Mouse (Mus musculus) CD8-positive naive resting alpha-beta T cell, adult 2 months (primary cell): ENCODE measurements around the gene 4930572O03Rik.
"Not testable (repeated sequence)": the region's sequence is repeated elsewhere in the genome, so short reads cannot be mapped to it uniquely, and the experiment has no call there.

Experiments
- DNase-seq, 2 experiments: peaks; one replicate each; pipeline ENCODE4 v3.0.0; 2022; ENCODE audit warnings: low read depth in 2 of 2, low spot score in 2 of 2

The 4930572O03Rik gene

GRCm38 (mm10) chr5:15656959-15657358, at the start of gene 4930572O03Rik:
Gene 4930572O03Rik, minus strand, starts transcription at chr5:15657059.
- DNase-seq: not testable (repeated sequence)

GRCm38 (mm10) chr5:15702891-15703290, 46.0 kb upstream of the 4930572O03Rik start:
- not testable (repeated sequence) for DNase-seq

- DNase-seq: not testable (repeated sequence)
Measured at GRCm38 (mm10) chr5:15697719-15698118, 40.9 kb upstream of the 4930572O03Rik start.

- DNase-seq: not testable (repeated sequence)
Measured at GRCm38 (mm10) chr5:15691849-15692248, 35.0 kb upstream of the 4930572O03Rik start.

- DNase-seq: not testable (repeated sequence)
Measured at GRCm38 (mm10) chr5:15690822-15691221, 34.0 kb upstream of the 4930572O03Rik start.

- not testable (repeated sequence) for DNase-seq
Measured at GRCm38 (mm10) chr5:15689659-15690213, 32.9 kb upstream of the 4930572O03Rik start.

- DNase-seq: not testable (repeated sequence)
Measured at GRCm38 (mm10) chr5:15688874-15689658, 32.2 kb upstream of the 4930572O03Rik start.

- not testable (repeated sequence) for DNase-seq
Measured at GRCm38 (mm10) chr5:15681301-15682035, 24.6 kb upstream of the 4930572O03Rik start.

- DNase-seq: not testable (repeated sequence)
Measured at GRCm38 (mm10) chr5:15679980-15680949, 23.4 kb upstream of the 4930572O03Rik start.

- not testable (repeated sequence) for DNase-seq
Measured at GRCm38 (mm10) chr5:15678907-15679306, 22.0 kb upstream of the 4930572O03Rik start.

GRCm38 (mm10) chr5:15677750-15678149, 20.9 kb upstream of the 4930572O03Rik start:
- DNase-seq: not testable (repeated sequence)

- not testable (repeated sequence) for DNase-seq
Measured at GRCm38 (mm10) chr5:15674429-15675244, 17.8 kb upstream of the 4930572O03Rik start.

GRCm38 (mm10) chr5:15673989-15674388, 17.1 kb upstream of the 4930572O03Rik start:
- not testable (repeated sequence) for DNase-seq

- DNase-seq: not testable (repeated sequence)
Measured at GRCm38 (mm10) chr5:15670789-15671188, 13.9 kb upstream of the 4930572O03Rik start.

GRCm38 (mm10) chr5:15663847-15664246, 7.0 kb upstream of the 4930572O03Rik start:
- DNase-seq: not testable (repeated sequence)

- DNase-seq: not testable (repeated sequence)
Measured at GRCm38 (mm10) chr5:15652334-15652733, 4.5 kb downstream of the 4930572O03Rik start.

GRCm38 (mm10) chr5:15645707-15646106, 11.2 kb downstream of the 4930572O03Rik start:
- not testable (repeated sequence) for DNase-seq

GRCm38 (mm10) chr5:15637637-15638036, 19.2 kb downstream of the 4930572O03Rik start:
- not testable (repeated sequence) for DNase-seq

- DNase-seq: not testable (repeated sequence)
Measured at GRCm38 (mm10) chr5:15630068-15630467, 26.8 kb downstream of the 4930572O03Rik start.
